Mouse (Mus musculus) midbrain, embryonic 13.5 days (tissue): ENCODE data around the gene Henmt1. TPM values are rescaled to one million over a fixed set of nuclear protein-coding genes. Genes with fewer than 3 reads are reported as not detected.
A peak's percentile ranks its signal among the peaks of the same experiment; 100 is the strongest.

ENCODE experiments used
- ATAC-seq: fragments of 200-750 bp; cut with Nextera tagmentation; 2 replicates; pipeline ENCODE4 v1.8.0; 2017; ENCODE audit warnings: mild to moderate bottlenecking, moderate TSS enrichment, moderate library complexity
- H3K27ac ChIP-seq: fragments of 300-500 bp; sonication (generic); 2 replicates; pipeline ENCODE4 v1.5.1; 2015; ENCODE audit warnings: inconsistent platforms, mild to moderate bottlenecking, moderate library complexity
- H3K27me3 ChIP-seq: fragments of 300-500 bp; sonication (generic); 2 replicates; pipeline ENCODE4 v1.6.1; 2015; ENCODE audit warnings: mild to moderate bottlenecking, inconsistent platforms
- H3K36me3 ChIP-seq: fragments of 300-500 bp; sonication (generic); 2 replicates; pipeline ENCODE4 v1.6.1; 2015; ENCODE audit warnings: mild to moderate bottlenecking, inconsistent platforms
- H3K4me1 ChIP-seq: fragments of 300-500 bp; sonication (generic); replicated peaks from 2 replicates; pipeline ENCODE4 v1.6.1; 2015; ENCODE audit warnings: inconsistent platforms
- H3K4me2 ChIP-seq: fragments of 300-500 bp; sonication (generic); replicated peaks from 2 replicates; pipeline ENCODE4 v1.6.1; 2015; ENCODE audit warnings: moderate library complexity, mild to moderate bottlenecking, inconsistent platforms
- H3K4me3 ChIP-seq: fragments of 300-500 bp; sonication (generic); replicated peaks from 2 replicates; pipeline ENCODE4 v1.5.1; 2015; ENCODE audit warnings: mild to moderate bottlenecking, inconsistent platforms
- H3K9ac ChIP-seq: fragments of 300-500 bp; sonication (generic); replicated peaks from 2 replicates; pipeline ENCODE4 v1.6.1; 2015; ENCODE audit warnings: mild to moderate bottlenecking, inconsistent platforms
- H3K9me3 ChIP-seq: fragments of 300-500 bp; sonication (generic); 2 replicates; pipeline ENCODE4 v1.6.1; 2016; ENCODE audit warnings: mild to moderate bottlenecking, inconsistent platforms
- WGBS: fragments of 180-500 bp; shearing (Covaris S2); methylation state at CpG from one replicate; pipeline ENCODE4 v1.1.7; 2015; 5-methylcytosine and 5-hydroxymethylcytosine counted together
- polyA plus RNA-seq: library from polyadenylated mRNA; unstranded; fragments of >200 nt; fragmentation: Nextera tagmentation; extraction: Ambion mirVana; gene quantifications from 2 replicates; pipeline ENCODE4 v1.2.1, GENCODE M21; 2015

The Henmt1 gene
- polyA plus RNA-seq, 1 experiment from 2014 or later, result 0.90 TPM

GRCm38 (mm10) chr3:108957976-108958375, 18.3 kb downstream of the Henmt1 start:
- Histone ChIP-seq H3K4me3 (no peak overlapping the region), H3K27me3 (no peaks in the 10 kb centered on the region), H3K36me3 (no peaks in the 10 kb centered on the region), H3K9ac (no peak overlapping the region), H3K9me3 (no peaks in the 10 kb centered on the region), H3K4me1 (peaks cover 18% of the 10 kb centered on the region), H3K4me2 (no peak overlapping the region), H3K27ac (no peak overlapping the region)
- no peak for ATAC-seq

DNA sequence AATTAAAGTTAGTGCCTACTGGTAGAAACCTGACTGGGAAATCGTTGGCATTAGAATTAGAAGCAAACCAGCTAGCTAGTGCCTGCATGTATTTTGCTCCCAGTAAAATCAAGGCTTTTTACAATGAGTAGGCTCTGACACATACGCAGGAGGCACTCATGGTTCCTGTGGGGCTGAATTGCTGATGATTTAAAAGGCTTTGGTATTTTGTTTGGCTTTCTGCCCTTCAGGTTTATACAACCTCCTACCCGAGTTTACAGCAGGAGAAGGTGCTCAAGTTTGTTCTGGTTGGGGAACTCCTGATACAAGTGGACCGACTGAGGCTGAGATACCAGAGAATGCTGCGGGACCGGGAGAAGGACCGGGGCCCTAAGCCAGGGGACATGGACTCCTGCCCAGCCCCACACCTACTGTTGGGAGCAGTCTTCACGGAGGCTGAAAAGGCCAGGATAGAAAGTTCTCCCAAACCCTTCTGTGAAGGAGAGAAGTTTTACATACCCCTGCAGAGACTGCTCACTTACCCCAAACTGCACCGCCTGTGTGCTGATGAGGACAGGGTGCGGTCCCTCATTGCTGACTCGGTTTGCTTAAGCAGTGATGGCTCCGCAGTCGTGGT, 20.1 kb downstream of the Henmt1 start:
- Histone ChIP-seq H3K4me2 (no peak overlapping the region), H3K4me1 (peaks cover 18% of the 10 kb centered on the region), H3K27me3 (no peaks in the 10 kb centered on the region), H3K9ac (no peak overlapping the region), H3K9me3 (no peaks in the 10 kb centered on the region), H3K4me3 (no peak overlapping the region), H3K36me3 (no peaks in the 10 kb centered on the region), H3K27ac (no peak overlapping the region)
- 78% methylated on average over 13 of the region's 13 CpGs for WGBS
- no peak for ATAC-seq

- Histone ChIP-seq H3K4me3 (peak overlapping the region; percentile 25), H3K4me1 (peaks cover 18% of the 10 kb centered on the region), H3K9me3 (no peaks in the 10 kb centered on the region), H3K27me3 (no peaks in the 10 kb centered on the region), H3K27ac (peak overlapping the region; percentile 83), H3K4me2 (peak overlapping the region; percentile 54), H3K36me3 (no peaks in the 10 kb centered on the region), H3K9ac (peak overlapping the region; percentile 53)
- 7% methylated on average over 7 of the region's 7 CpGs for WGBS
- peak; percentile 97 for ATAC-seq
Measured at GRCm38 (mm10) chr3:108961226-108961625, 21.6 kb downstream of the Henmt1 start.

GRCm38 (mm10) chr3:108961655-108962054, 22.0 kb downstream of the Henmt1 start:
- Histone ChIP-seq H3K4me2 (peak overlapping the region; percentile 54), H3K9me3 (no peaks in the 10 kb centered on the region), H3K9ac (peak overlapping the region; percentile 53), H3K4me3 (peak overlapping the region; percentile 25), H3K27me3 (no peaks in the 10 kb centered on the region), H3K27ac (peak overlapping the region; percentile 83), H3K36me3 (no peaks in the 10 kb centered on the region), H3K4me1 (peaks cover 18% of the 10 kb centered on the region)
- WGBS, result 20% methylated on average over 6 of the region's 6 CpGs
- peak; percentile 82 for ATAC-seq

DNA sequence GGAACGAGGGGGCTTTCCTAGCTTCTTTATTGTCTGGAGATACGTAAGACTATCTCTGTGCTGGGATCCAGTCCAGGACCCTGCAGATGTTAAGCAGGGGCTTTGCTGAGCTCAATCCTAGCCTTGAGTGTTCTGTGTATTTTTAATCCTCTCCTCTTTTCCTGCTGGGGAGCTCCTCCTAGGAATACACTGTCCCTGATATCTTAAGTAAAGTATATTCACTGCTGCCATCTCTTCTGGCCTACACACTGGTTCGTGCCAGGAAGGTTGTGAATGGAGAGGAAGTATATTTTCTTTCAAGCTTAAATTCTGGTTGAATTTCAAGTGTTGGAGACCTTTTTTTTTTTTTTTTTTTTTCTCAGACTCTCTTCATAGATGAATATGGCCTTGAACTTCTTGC, 23.6 kb downstream of the Henmt1 start:
- no peak overlapping the region for H3K27ac ChIP-seq
- H3K36me3 ChIP-seq, result no peaks in the 10 kb centered on the region
- 75% methylated on average over 3 of the region's 3 CpGs for WGBS
- no peak overlapping the region for H3K4me2 ChIP-seq
- H3K9ac ChIP-seq, result no peak overlapping the region
- H3K27me3 ChIP-seq, result no peaks in the 10 kb centered on the region
- no peak overlapping the region for H3K4me3 ChIP-seq
- ATAC-seq, result no peak
- peaks cover 18% of the 10 kb centered on the region for H3K4me1 ChIP-seq
- H3K9me3 ChIP-seq, result no peaks in the 10 kb centered on the region

GRCm38 (mm10) chr3:108963776-108964175, 24.1 kb downstream of the Henmt1 start:
- Histone ChIP-seq H3K9me3 (no peaks in the 10 kb centered on the region), H3K4me3 (no peak overlapping the region), H3K27ac (no peak overlapping the region), H3K4me2 (no peak overlapping the region), H3K4me1 (peaks cover 18% of the 10 kb centered on the region), H3K36me3 (no peaks in the 10 kb centered on the region), H3K9ac (no peak overlapping the region), H3K27me3 (no peaks in the 10 kb centered on the region)
- 90% methylated on average over 3 of the region's 3 CpGs for WGBS
- no peak for ATAC-seq

GRCm38 (mm10) chr3:108964361-108965044, 24.8 kb downstream of the Henmt1 start:
- 82% methylated on average over 7 of the region's 7 CpGs for WGBS
- no peak for ATAC-seq
- no peak overlapping the region for H3K27ac ChIP-seq

GRCm38 (mm10) chr3:108966051-108966450, 26.4 kb downstream of the Henmt1 start:
- no peak for ATAC-seq
- no peak overlapping the region for H3K4me3 ChIP-seq
- WGBS, result 96% methylated on average over 3 of the region's 3 CpGs
- H3K27ac ChIP-seq, result no peak overlapping the region
- H3K36me3 ChIP-seq, result no peaks in the 10 kb centered on the region; the same call in 1 of the 2 replicates
- no peak overlapping the region for H3K9ac ChIP-seq
- no peaks in the 10 kb centered on the region for H3K9me3 ChIP-seq
- no peaks in the 10 kb centered on the region for H3K27me3 ChIP-seq
- H3K4me2 ChIP-seq, result no peak overlapping the region
- H3K4me1 ChIP-seq, result peaks cover 17% of the 10 kb centered on the region

More at GRCm38 (mm10) chr3:108964361-108965044, 24.8 kb downstream of the Henmt1 start:
- Histone ChIP-seq H3K9ac (no peak overlapping the region), H3K4me3 (no peak overlapping the region), H3K4me2 (no peak overlapping the region), H3K27me3 (no peaks in the 10 kb centered on the region), H3K36me3 (no peaks in the 10 kb centered on the region), H3K4me1 (peaks cover 18% of the 10 kb centered on the region), H3K9me3 (no peaks in the 10 kb centered on the region)

DNA sequence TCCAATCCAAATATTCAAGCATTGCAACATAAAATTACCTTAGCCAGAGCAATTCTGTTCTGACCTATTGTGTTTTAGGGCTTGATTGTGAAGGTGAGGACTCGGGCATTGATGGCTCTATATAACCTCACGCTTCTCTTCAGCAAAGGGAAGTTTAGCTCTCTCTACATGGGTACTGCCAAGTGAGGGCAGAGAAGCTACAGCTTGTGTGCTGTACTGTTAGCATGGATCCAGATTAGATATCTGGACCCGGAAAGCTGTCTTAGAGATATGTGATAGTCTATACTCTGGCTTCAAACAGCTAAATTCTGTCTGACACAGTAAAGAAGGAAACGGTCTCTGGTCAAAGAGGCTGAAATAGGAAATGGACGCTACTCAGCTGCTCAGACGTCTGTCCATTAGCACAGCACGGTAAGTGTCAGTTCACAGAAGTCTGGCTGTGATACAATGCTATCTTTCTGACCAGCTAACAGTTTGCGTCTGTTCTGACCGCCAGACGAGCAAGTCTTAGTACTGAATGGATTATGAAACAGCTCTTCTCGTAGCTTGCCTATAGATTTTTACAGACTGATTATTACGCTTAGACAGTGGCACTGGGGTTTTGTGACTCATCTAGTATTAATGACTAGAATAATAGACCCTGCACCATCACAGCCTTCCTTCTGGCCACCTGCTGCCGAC, 34.4 kb downstream of the Henmt1 start:
- H3K36me3 ChIP-seq, result peaks cover 36% of the 10 kb centered on the region
- H3K27me3 ChIP-seq, result no peaks in the 10 kb centered on the region
- H3K9ac ChIP-seq, result no peak overlapping the region
- no peak overlapping the region for H3K4me2 ChIP-seq
- no peaks in the 10 kb centered on the region for H3K4me1 ChIP-seq
- WGBS, result 80% methylated on average over 13 of the region's 13 CpGs
- H3K4me3 ChIP-seq, result no peak overlapping the region
- no peak for ATAC-seq
- H3K27ac ChIP-seq, result no peak overlapping the region
- H3K9me3 ChIP-seq, result no peaks in the 10 kb centered on the region

GRCm38 (mm10) chr3:108974920-108975485, 35.3 kb downstream of the Henmt1 start:
- Histone ChIP-seq H3K4me1 (no peaks in the 10 kb centered on the region), H3K9me3 (no peaks in the 10 kb centered on the region), H3K36me3 (peaks cover 45% of the 10 kb centered on the region), H3K27ac (no peak overlapping the region), H3K27me3 (no peaks in the 10 kb centered on the region), H3K4me2 (no peak overlapping the region), H3K4me3 (no peak overlapping the region), H3K9ac (no peak overlapping the region)
- 88% methylated on average over 15 of the region's 15 CpGs for WGBS
- no peak for ATAC-seq

DNA sequence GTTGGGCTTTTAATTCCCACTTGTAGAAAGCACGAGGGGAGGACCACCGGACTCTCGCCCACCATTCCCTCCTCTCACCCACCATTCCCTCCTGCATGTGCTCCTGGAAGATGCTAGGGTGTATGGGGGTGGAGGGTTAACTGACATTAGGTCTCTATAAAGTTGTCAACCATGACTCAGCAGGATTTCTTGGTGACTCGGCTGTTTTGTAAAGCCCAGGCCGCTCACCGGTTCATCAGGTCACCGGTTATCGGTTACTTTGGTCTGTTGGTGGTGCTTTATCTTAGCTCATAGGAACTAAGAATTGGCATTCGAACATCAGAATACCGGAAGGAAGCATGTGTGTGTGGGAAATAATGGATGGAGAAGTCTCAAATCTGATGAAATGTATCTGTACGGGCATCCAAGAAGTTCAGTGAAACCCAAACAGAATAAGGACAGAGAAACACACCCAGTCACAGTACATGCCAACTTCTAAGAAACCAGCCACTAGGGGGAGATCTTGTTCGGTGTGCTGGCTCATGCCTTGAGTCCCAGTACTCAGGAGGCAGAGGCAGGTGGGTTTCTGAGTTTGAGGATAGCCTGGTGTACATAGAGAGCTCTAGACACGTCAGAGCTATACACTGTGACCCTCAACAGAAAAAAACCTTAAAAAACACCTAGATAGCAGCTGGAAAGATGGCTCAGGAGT, 37.8 kb downstream of the Henmt1 start:
- WGBS, result 94% methylated on average over 13 of the region's 13 CpGs
- Histone ChIP-seq H3K9ac (no peak overlapping the region), H3K4me3 (no peak overlapping the region), H3K36me3 (peaks cover 52% of the 10 kb centered on the region), H3K9me3 (no peaks in the 10 kb centered on the region), H3K27ac (no peak overlapping the region), H3K27me3 (no peaks in the 10 kb centered on the region), H3K4me1 (no peaks in the 10 kb centered on the region), H3K4me2 (no peak overlapping the region)
- no peak for ATAC-seq

DNA sequence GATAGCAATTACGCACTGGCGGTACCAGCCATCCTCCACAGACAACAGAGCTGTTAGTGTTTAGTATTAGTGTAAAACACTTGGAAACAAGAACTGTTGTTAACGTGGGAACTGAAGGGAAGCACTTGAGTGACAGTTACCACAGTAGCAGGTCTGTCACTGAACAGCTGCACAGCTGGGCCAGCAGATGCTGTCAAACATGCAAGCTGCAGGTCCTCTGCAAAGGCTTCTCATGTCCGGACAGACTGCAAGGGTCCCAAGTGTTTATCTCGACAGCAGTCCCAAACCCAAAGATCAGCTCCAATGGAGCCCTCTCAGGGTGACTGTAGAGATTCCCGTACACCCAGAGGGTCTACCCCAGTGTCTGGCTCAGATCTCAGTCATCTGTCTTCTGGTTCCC, 42.3 kb downstream of the Henmt1 start:
- Histone ChIP-seq H3K4me3 (no peak overlapping the region), H3K27me3 (no peaks in the 10 kb centered on the region), H3K36me3 (peaks cover 53% of the 10 kb centered on the region), H3K4me1 (peaks cover 6% of the 10 kb centered on the region), H3K4me2 (no peak overlapping the region), H3K9me3 (no peaks in the 10 kb centered on the region), H3K27ac (no peak overlapping the region), H3K9ac (no peak overlapping the region)
- ATAC-seq, result no peak
- 90% methylated on average over 6 of the region's 6 CpGs for WGBS
